Mouse (Mus musculus) layer of hippocampus, postnatal 36 days (tissue): ENCODE measurements around the gene Slc24a3. TPM values are rescaled to one million over a fixed set of nuclear protein-coding genes. Genes with fewer than 3 reads are reported as not detected.

ENCODE experiments used
- DNase-seq, 2 experiments: peaks; one replicate each; pipeline ENCODE4 v3.0.0; 2022
- total RNA-seq, 2 experiments: library from RNA; stranded (reverse); gene quantifications; 2 replicates each; pipeline ENCODE4 v1.2.3; 2021

Gene Slc24a3
- 100 to 1,000 TPM; 182 to 185 TPM for total RNA-seq

DNA sequence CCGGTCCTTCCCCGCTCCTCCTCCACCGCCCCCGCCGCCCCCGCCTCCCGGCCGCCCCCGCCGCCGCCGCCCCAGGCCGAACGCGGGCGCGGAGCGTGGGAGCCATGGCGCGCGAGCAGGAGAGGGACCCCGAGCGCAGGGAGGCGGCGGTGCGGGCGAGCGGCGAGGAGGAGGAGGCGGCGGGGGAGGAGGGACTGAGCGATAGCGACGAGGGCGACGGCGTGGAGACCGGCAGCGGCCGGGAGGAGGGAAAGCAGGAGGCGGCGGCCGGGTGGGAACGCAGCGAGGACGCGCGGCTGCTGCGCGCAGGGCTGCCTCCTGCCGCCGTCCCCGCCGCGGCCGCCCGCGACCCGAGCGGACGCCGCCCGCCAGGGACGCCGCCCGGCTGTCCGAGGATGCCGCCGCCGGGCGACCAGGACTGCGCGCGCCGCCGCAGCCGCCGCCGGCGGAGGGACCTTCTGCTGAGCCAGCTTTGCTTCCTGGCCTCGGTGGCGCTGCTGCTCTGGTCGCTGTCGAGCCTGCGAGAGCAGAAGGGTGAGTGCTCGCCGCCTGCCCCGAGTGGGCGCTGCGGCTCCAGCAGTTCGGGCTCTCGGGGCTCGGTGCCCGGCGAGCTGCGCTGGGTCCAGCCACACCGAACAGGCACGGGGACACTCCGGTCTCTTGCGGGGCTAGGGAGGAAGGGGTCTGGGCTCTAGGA, at the start of gene Slc24a3:
TSS of gene Slc24a3 (plus strand) at position 91 of the 697 bp plus-strand sequence.
- peak; percentile 81 to 85 for DNase-seq

DNA sequence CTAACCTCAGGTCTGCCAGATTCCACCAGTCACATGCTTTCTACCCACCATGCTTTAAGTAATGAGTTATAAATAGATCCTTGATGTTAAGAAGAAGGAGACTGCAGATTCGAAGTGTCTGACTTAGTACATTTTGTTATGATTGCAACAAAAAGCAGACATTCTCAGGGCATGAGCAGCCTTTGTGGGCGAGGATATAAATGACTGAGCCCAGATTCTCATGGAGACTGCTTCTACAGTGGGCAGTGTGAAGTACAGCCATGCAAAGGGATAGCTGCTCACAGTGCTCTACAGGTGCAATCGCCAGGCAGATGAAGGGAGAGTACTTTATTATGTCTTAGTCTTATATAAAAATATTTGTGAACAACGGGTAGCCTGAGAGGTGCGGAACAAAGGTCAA, 49.8 kb upstream of the Slc24a3 start:
- DNase-seq: no peak

DNA sequence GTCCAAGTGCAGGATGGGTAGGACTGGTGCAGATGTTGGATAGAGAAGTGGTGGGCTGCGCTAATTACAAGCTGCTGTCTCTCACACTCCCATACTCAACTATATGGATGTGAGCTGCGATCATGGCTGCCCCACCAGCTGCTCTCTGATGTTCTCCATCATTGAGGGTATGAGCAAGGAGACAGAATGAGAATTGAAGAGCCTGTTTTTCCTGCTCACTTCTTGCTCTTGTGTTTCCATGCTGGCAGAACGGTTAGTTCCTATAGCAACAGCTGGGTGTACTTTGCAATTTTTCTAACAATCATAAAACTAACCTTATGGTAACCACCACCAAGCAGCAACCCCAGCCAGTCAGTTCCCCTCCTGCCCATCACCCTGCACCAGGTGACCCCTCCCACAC, 39.8 kb upstream of the Slc24a3 start:
- no peak for DNase-seq

DNA sequence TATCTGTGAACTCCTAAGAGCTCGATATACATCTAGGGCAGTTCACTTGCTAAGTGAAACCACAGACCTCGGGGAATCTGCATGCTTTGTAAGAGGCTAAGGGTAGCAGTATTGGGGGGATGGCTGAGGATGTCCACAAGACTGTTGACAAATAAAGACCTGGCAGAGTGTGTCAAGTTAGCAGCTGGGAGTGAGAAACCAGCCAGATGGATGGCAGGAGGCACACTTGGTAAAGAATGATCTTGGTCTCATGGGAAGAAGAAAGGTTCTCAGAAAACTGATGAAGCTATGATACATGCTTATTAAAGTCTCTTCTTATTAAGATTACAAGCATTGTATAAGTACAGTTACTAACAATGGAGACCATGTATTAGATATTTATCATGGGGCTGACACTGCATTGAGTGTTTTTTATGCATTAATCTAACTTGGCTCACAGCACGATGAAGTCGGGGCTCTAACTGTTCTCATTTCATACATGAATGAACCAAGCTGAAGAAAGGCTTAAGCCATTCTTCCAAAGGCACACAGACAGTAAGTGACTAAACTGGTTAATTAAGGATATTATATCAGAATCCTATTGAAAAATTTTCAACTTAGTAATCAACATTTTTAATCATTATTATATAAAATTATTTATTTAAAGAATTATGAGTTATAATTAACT, 30.8 kb upstream of the Slc24a3 start:
- no peak for DNase-seq

DNA sequence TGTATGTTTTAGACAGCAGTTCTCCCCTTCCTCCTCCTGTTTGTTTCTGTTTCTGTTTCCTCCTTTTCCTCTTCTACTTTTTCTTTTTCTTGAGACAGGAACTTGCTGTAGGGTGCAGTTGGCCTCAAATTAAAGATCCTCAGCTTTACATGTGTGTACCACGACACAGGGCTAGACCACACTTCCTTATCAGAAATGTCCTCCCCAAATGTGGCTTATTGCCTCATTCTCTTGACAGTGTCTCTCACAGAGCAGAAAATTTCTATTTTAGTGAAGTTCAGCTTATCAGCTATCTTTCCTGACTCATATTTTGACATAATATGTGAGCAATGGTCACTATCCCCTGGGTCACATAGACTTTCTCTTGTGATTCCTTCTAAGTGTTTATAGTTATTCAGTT, 17.1 kb upstream of the Slc24a3 start:
- no peak for DNase-seq

DNA sequence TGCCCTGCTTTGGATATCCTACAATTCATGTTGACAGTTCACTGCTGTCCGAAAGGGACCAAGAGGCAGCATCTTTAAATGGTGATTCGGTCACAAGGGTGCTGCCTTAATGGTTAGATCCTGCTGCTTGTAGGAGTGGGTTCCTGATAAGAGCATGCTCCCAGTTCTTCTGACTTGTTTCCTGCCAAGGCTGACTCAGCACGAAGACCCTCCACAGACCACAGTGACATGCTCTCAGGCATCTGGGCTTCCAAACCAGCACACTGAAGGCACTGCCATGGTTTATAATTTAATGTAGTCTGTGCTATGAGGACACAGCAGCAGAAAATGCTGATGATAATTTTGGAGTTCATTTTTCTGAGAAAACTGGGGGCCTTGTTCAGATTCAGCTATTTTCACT, 16.7 kb upstream of the Slc24a3 start:
- no peak for DNase-seq

DNA sequence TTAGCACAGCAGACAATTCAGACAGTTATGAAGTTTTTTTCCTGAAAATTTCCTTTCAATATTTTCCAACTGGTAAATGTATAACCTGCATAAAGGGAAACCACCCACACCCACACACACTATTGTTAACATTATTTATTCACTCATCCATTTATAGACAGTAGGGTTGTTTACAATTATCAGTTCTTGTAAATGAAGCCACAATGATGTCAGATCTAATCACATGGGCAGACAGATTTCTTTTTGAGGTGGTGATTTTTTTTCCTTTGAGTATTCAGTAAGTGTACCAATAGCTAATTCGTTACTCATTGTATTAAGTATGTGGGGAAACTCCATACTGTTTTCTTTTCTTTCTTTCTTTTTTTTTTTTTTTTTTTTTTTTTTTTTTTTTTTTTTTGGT, 15.3 kb upstream of the Slc24a3 start:
- no peak for DNase-seq

DNA sequence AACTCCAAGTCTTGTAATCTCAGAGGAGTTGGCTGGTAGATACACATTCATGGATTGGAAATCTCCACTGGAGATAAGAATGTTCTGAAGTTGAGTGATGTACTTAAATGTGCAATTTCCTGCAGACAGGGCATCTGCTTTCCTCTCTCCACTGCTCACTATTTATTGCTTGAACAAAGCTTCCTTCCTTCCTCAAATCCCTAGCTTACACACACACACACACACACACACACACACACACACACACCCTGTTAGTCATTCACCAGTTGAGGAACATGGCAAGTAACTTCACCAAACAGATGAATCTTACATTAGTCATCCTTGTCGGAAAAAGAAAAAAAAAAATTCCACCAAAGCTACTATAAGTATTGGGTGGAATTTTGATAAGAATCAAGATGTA, 8.6 kb upstream of the Slc24a3 start:
- no peak for DNase-seq

DNA sequence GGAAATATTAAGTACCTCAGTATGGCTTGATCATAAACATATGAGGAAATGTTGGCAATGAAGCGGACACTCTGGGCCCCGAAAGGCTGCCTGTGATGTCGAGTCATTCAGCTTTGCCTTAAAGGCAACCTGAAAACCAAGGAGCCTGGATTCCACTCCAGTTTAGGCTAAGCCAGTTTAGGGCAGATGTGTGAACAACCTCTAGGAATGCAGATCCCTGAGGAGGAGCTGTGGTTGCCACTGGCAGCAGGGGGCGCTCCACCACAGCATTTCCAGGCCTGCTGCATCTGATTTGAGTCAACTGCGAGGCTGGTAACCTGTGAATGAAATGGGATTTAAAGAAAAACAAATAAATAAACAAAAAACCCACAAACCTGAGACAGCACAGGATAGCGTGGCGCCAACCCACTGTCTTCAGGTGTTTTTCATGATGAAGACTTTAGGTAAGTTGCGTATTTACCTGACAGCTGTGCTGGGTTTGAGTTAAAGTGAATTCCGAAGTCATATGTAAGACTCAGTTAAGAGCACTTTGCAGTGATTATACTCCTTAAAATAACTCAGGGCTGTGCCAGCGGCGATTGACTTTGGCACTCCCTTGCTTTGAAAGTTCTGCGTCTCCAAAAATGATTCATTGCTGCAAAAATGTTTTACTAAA, 6.4 kb upstream of the Slc24a3 start:
- peak; percentile 77 to 81 for DNase-seq

DNA sequence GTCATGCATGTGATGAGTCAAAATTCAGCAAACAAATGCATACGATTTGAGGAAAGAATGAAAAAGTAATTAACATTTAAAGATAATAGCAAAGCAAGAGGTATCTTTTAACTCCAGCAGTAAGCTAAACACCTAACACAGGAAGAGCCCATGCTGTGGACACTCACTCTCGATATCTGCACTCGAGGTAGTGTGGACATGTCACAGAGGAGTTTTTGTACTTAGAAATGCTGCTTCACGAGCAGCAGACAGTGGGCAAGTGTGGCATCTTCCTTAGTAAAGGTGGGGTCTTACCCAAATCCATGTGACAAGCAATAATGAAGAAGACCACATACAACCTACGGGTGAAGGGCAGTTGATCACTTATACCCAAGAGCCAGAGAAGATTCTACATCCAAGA, 3.5 kb upstream of the Slc24a3 start:
- no peak for DNase-seq

DNA sequence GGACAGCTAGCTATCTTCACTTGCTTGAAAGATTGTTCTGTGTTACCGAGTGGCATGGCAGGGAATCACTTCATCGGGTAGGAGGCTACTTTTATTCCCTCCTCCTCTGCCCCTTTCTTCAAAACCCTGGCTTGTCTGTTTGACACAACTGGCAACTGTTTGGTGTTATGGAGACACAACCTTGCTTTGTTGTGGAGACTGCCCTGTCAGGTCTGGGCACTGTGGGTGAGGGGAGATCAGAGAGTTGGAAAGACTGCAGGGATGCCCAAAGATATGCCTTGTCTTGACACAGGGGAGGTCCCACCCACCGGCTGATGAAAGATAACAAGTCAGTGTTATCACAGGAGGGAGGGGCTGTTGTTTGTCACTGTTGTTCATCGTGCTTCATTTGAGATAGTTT, 3.0 kb upstream of the Slc24a3 start:
- DNase-seq: no peak

DNA sequence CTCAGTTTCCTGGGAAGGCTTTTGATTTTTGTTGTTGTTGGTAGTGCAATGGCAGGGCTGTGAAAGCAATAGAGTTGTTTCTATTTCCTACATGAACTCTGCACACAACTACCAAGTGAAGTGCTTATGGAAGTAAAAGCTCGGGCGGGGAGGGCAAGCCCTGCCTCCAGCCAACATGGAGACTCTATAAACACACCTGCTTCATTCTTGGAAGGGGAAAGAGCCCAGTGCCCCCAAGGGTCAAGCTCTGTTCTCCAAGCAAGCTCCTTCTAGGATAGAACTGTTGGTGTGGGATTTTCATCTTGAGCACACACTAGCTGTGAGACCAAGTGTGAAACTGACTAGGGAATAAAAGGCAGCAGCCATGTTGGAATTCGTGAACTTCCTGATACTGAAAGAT, 2.5 kb upstream of the Slc24a3 start:
- no peak for DNase-seq

DNA sequence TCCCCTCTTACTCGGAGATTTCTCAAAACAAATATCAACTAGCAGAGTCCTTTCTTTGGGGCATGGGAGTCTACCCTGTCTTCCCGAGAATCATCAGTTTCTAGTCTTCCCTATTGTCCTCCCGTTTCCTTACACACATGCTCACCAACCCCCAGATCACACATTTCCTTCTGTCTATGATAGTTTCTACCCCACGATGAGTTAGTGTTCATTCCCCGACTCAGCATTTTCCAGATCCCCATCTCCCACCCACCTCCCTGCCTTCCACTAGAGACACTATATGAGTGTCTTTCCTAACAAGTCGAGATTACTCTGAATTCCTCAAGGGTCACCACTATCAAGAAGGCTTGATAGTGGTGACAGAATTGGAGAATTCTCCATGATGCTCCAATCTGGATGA, 1.7 kb upstream of the Slc24a3 start:
- no peak for DNase-seq

DNA sequence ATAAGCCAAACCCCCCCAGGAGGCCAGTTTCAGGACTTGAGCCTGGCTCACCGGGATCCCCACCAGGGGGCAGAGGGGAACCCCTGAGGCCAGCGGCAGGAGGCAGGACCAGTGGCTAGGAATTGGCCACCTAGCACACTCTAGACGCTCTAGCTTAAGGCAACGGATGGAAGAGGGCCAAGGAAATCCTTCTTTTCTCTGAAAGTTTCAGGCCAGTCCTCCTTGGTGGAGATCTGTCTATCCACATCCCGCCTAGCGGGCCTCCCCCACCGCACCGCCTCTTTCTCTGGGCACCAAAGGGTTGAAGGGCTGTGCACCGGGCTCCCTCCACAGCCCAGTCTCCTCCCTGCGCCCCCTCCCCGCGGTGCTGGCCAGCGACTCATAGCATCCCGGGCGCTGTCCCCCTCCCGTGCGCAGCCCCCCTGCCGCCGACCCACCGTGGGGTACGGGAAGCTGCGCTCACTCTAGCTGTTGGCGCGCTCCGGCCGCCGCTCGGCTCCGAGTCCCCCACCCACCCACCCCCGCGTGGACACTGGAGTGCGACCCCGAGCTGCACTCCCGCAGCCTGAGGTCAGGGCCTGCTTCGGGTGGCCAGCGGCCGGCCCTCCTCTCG, 397 bp upstream of the Slc24a3 start:
- DNase-seq: peak; percentile 60 to 67

DNA sequence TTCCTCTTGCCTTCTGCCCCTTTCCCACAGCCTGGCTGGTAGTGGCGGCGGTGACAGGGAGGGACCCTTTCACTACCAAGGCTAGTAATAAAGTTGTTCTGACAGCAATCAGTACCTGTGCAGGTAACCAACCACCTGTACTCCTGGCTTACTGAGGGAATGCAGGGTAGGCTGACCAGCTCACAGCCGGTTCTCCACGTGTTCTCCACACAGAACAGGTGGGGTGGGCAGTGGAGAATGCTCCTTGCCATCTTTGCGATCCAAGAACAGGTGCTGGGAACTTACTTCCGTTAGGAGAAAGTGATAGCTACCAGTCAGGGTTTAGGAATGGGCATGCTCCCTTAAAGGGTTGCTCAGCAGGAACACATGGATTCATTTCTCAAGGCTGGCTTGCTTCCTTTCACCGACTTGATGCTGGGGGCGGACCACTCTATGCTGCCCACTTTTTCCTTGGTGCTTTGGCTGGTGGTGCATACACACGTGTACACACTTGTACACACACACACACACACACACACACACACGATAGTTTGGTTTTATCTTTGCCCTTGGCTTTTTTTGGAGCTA, 934 bp downstream of the Slc24a3 start:
- DNase-seq: peak; percentile 21 to 24

DNA sequence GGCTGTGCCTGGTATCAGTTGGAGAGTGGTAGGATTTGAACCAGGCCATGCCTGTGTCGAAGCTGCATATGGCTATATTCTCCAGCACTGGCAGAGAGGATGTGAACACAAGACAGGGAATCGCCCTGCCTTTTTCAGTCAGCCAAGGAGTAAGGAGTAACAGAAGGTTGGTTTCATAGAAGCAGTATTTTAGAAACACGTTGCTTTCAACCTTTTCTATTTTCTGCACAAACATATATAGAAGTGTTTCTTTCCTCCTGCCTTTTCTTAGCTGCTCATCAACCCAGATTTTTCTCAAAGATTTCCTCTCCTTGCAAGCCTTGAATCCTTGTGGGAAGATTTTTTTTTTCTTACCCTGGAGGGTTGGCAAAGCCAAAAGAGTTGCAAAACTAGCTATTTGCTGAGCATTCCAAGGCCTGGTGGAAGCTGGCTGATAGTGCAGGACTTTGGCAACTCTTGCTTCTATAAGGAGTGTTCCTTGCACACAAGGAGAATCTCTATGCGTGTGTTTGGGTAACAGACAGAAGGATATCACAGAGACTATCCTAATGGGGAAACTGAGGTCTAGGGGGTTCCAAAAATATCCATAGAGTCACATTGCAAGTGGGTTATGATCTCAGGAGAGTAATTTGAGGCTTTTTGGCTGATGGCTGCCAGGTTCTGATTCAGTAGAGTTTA, 5.6 kb downstream of the Slc24a3 start:
- DNase-seq: no peak

DNA sequence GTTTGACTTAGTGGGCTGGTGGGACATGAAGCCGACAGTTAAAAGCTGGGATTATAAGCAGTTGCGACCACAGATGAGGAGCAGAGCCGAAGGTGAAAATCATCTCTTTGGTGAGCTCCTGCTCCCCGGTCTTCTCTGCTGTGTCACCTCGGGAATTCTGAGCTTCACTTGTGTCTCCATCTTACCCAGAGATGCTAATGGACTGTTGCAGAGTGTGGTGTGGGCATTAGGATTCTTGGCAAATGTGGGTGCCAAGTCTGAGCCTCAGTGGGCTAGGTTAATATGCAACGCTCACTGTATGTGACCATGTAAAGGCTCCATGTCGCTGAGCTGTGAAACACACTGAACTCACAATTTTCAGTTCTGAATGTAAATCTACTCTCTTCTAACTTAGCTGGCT, 7.5 kb downstream of the Slc24a3 start:
- DNase-seq: no peak

DNA sequence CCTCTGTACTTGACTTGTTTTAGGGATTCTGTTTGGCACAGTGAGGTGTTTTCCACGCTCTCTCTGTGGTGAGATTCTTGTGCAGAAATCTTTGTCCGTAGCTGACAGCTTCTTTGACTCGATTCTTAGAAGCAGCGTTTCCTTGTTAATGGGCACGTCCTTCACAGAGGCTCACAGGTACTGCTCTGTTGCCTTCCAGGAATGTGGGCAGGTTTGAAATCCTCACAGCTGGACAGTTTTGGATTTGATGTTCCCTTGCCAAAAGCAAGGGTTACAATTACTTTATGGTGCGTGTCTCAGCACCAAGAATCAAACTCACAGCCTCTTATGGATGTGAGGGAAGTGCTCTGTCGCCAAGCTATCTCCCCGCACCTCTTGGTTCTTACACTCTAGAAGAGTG, 14.9 kb downstream of the Slc24a3 start:
- no peak for DNase-seq

DNA sequence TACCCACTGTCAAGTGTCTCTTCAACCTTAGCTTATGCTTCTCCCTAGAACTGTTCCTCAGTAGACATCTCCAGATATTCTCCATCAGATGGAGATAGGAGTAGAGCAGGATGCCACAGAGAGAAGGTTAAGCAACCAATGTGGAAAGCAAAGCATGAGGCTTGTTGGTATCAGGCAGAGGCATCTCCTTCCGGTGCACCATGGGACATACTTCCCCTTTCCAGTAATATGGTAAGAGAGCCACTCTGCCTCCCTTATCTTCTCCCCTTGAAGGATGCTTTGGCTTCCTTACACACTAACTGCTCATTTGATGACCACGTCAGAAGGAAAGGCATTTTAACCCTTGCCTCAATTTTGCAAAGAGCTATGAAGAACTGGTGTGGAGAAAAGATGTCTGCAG, 21.3 kb downstream of the Slc24a3 start:
- no peak for DNase-seq

DNA sequence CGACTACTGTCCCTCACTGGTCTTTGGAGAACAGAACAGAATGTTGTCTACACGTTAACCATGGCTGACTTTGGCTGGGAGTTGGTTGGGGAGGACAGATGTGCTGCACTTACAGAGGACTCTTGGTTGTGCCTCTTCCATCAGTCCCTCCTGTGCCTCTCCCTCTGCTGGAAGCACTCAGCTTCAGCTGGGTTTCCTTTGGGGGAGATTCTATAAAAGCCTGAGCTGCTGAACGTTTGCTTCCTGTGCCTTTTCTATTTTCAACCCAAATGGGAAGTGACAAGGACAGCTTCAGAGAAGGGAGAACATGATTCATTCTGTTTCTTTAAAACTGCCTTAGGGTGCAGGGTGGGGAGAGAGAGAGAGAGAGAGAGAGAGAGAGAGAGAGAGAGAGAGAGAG, 28.5 kb downstream of the Slc24a3 start:
- peak in 1 of 2 experiments; percentile 11 for DNase-seq

DNA sequence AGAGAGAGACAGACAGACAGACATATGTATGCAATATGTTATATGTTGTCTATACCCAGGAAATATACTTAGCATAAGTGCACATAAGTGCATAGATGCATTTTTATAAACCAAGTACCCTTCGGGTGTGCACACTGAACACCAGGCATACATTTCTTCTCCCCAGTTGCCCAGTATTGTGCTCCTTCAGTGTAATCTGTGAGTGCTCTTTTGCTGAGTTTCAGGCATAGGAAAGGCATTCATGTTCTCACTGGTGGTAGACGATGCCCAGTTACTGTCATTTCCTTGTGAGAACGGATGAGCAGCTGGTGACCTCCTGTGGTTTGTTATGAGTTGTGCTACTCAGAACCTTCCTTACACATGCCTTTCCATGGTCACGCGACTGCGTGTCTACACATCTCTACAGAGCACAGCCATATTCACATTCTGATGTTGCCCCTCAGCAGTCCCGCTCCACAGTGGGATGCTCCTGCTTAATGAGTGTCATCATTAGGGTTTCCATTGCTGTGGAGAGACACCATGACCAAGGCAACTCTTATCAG, 29.0 kb downstream of the Slc24a3 start:
- DNase-seq: no peak

DNA sequence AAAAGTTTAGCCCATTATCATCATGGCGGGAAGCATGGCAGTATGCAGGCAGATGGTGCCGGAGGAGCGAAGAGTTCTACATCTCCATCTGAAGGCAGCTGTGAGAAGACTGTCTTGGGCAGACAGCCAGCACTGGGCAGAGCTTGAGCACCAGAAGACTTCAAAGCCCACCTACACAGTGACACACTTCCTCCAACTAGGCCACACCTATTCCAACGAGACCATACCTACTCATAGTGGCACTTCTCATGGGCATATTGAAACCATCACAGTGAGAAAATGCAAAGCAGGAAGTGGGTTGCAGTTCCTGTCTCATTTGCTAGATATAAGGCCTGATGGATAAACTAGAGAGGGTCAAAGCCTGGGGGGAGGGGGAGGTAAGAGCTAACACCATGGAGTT, 29.5 kb downstream of the Slc24a3 start:
- DNase-seq: peak in 1 of 2 experiments; percentile 18
